Mouse (Mus musculus) neural tube, embryonic 14.5 days (tissue): Measurements from ENCODE around the gene Slc36a2. TPM values are rescaled to one million over a fixed set of nuclear protein-coding genes. Genes with fewer than 3 reads are reported as not detected.

Experiments used
- ATAC-seq: fragments of 200-750 bp; cut with Nextera tagmentation; 2 replicates; pipeline ENCODE4 v1.8.0; 2017; ENCODE audit warnings: low read depth, mild to moderate bottlenecking, moderate TSS enrichment, moderate library complexity
- H3K27ac ChIP-seq: fragments of 300-500 bp; sonication (generic); 2 replicates; pipeline ENCODE4 v1.5.1; 2014; ENCODE audit warnings: low read depth, mild to moderate bottlenecking, control low read depth, low read length, moderate library complexity, mixed read lengths
- H3K27me3 ChIP-seq: fragments of 300-500 bp; sonication (generic); 2 replicates; pipeline ENCODE4 v1.6.1; 2014; ENCODE audit warnings: low read length; ENCODE audit not compliant: control insufficient read depth, insufficient read depth
- H3K36me3 ChIP-seq: fragments of 300-500 bp; sonication (generic); 2 replicates; pipeline ENCODE4 v1.6.1; 2014; ENCODE audit warnings: low read length, mixed read lengths; ENCODE audit not compliant: control insufficient read depth, insufficient read depth
- H3K4me1 ChIP-seq: fragments of 300-500 bp; sonication (generic); 2 replicates; pipeline ENCODE4 v1.6.1; 2014; ENCODE audit warnings: low read length; ENCODE audit not compliant: control insufficient read depth, insufficient read depth
- H3K4me2 ChIP-seq: fragments of 300-500 bp; sonication (generic); 2 replicates; pipeline ENCODE4 v1.6.1; 2014; ENCODE audit warnings: mild to moderate bottlenecking, low read depth, low read length, control low read depth
- H3K4me3 ChIP-seq: fragments of 300-500 bp; sonication (generic); 2 replicates; pipeline ENCODE4 v1.5.1; 2014; ENCODE audit warnings: low read depth, low read length, control low read depth, mixed read lengths
- H3K9ac ChIP-seq: fragments of 300-500 bp; sonication (generic); replicated peaks from 2 replicates; pipeline ENCODE4 v1.6.1; 2014; ENCODE audit warnings: low read depth, mild to moderate bottlenecking, control low read depth, low read length, mixed read lengths
- H3K9me3 ChIP-seq: fragments of 300-500 bp; sonication (generic); 2 replicates; pipeline ENCODE4 v1.6.1; 2016; ENCODE audit warnings: low read length; ENCODE audit not compliant: control insufficient read depth
- WGBS: fragments of 180-500 bp; shearing (Covaris S2); extraction: QIAGEN DNeasy Blood & Tissue Kit; methylation state at CpG from one replicate; pipeline ENCODE4 v1.1.7; 2014; 5-methylcytosine and 5-hydroxymethylcytosine counted together
- polyA plus RNA-seq: library from polyadenylated mRNA; unstranded; fragments of >200 nt; fragmentation: Nextera tagmentation; extraction: Ambion mirVana; gene quantifications from 2 replicates; pipeline ENCODE4 v1.2.1, GENCODE M21; 2014

Slc36a2 gene
- polyA plus RNA-seq, 1 experiment from 2014 or later = 0.11 TPM

DNA sequence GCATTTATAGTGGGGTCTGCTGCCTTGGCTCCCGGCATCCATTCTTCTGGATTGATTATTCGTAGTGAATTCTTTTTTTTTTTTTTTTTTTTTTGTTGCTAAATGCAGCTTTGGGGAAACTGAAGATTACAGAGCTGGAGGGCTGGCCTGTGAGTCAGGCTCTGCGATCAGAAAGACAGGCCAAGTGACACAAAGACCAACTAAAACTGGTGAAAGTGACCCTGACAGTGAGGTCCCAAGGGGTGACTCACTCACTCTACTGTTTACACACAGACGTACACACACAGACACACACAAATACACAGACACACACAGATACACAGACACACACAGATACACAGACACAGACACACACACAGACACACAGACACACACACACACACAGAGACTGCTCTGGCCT lies 14.4 kb downstream of the Slc36a2 start:
- ATAC-seq = no peak
- 80% methylated on average over 4 of the region's 4 CpGs for WGBS
- Histone ChIP-seq H3K9ac (no peak overlapping the region), H3K36me3 (no peaks in the 10 kb centered on the region), H3K9me3 (no peaks in the 10 kb centered on the region), H3K4me2 (no peak overlapping the region), H3K27ac (no peak overlapping the region), H3K4me1 (no peaks in the 10 kb centered on the region), H3K27me3 (no peaks in the 10 kb centered on the region), H3K4me3 (no peak overlapping the region)

DNA sequence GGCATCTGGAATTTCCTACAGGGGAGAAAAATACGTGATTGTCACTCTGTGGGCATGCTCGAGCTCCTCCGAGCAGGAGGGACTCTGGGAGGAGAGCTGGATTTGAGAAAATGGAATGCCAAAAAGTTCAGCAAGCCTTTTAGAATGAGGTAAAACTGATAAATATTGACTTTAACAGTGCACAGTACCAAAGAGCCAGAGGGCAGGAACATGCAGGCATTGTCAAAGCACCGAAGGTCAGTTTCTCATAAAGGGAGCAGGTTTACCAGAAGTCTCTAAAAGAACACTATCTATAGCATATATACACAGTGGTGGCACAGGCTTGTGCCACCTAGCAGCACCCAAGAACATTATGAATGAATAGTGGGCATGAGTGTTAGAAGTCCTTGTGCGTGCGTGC lies 16.0 kb downstream of the Slc36a2 start:
- 92% methylated on average over 6 of the region's 6 CpGs for WGBS
- no peaks in the 10 kb centered on the region for H3K36me3 ChIP-seq
- H3K4me2 ChIP-seq = no peak overlapping the region
- no peak overlapping the region for H3K4me3 ChIP-seq
- no peaks in the 10 kb centered on the region for H3K4me1 ChIP-seq
- ATAC-seq = no peak
- H3K27me3 ChIP-seq = no peaks in the 10 kb centered on the region
- H3K9me3 ChIP-seq = no peaks in the 10 kb centered on the region
- H3K9ac ChIP-seq = no peak overlapping the region
- H3K27ac ChIP-seq = no peak overlapping the region

GRCm38 (mm10) chr11:55168504-55168903 lies 16.4 kb downstream of the Slc36a2 start:
- no peak overlapping the region for H3K4me3 ChIP-seq
- WGBS = 80% methylated on average over 4 of the region's 4 CpGs
- no peaks in the 10 kb centered on the region for H3K36me3 ChIP-seq
- no peaks in the 10 kb centered on the region for H3K4me1 ChIP-seq
- no peak overlapping the region for H3K27ac ChIP-seq
- ATAC-seq = no peak
- no peaks in the 10 kb centered on the region for H3K27me3 ChIP-seq
- no peak overlapping the region for H3K4me2 ChIP-seq
- H3K9me3 ChIP-seq = no peaks in the 10 kb centered on the region
- H3K9ac ChIP-seq = no peak overlapping the region

- no peaks in the 10 kb centered on the region for H3K4me1 ChIP-seq
- 94% methylated on average over 6 of the region's 7 CpGs for WGBS
- no peak for ATAC-seq
- no peak overlapping the region for H3K4me2 ChIP-seq
- H3K9ac ChIP-seq = no peak overlapping the region
- no peak overlapping the region for H3K27ac ChIP-seq
- no peaks in the 10 kb centered on the region for H3K27me3 ChIP-seq
- H3K4me3 ChIP-seq = no peak overlapping the region
- no peaks in the 10 kb centered on the region for H3K9me3 ChIP-seq
- H3K36me3 ChIP-seq = no peaks in the 10 kb centered on the region
Measured at GRCm38 (mm10) chr11:55165748-55166147, 19.1 kb downstream of the Slc36a2 start.

GRCm38 (mm10) chr11:55164723-55165122 lies 20.2 kb downstream of the Slc36a2 start:
- H3K9me3 ChIP-seq = no peaks in the 10 kb centered on the region
- H3K4me1 ChIP-seq = no peaks in the 10 kb centered on the region
- ATAC-seq = no peak
- H3K27ac ChIP-seq = no peak overlapping the region
- no peak overlapping the region for H3K9ac ChIP-seq
- no peaks in the 10 kb centered on the region for H3K36me3 ChIP-seq
- no peaks in the 10 kb centered on the region for H3K27me3 ChIP-seq
- 45% methylated on average over 3 of the region's 3 CpGs for WGBS
- H3K4me2 ChIP-seq = no peak overlapping the region
- no peak overlapping the region for H3K4me3 ChIP-seq

DNA sequence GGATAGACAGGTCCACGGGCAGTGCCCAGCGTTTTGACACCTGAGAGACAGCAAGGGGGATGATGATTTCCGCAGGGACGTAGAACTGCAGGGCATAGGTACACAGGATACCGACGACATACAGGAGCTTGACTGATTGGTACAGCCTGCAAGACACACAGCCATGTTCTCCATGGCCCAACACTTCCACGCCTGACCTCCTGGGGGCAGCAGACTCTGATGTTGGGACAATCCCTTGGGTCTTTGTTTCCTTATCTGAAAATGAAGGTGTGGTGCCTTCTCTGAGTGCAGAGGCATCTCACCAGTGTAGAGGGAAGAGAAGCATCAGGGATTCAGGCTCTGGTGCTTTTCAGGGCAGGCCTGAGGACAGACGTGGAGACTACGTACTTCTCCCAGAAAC lies 22.2 kb downstream of the Slc36a2 start:
- no peak overlapping the region for H3K9ac ChIP-seq
- no peak overlapping the region for H3K4me2 ChIP-seq
- H3K4me3 ChIP-seq = no peak overlapping the region
- H3K36me3 ChIP-seq = no peaks in the 10 kb centered on the region
- H3K9me3 ChIP-seq = no peaks in the 10 kb centered on the region
- ATAC-seq = no peak
- H3K4me1 ChIP-seq = no peaks in the 10 kb centered on the region
- H3K27ac ChIP-seq = no peak overlapping the region
- H3K27me3 ChIP-seq = no peaks in the 10 kb centered on the region
- WGBS = 53% methylated on average over 9 of the region's 9 CpGs

GRCm38 (mm10) chr11:55158785-55159359 lies 26.0 kb downstream of the Slc36a2 start:
- ATAC-seq = no peak
- H3K27me3 ChIP-seq = no peaks in the 10 kb centered on the region
- H3K4me2 ChIP-seq = no peak overlapping the region
- no peaks in the 10 kb centered on the region for H3K4me1 ChIP-seq
- no peaks in the 10 kb centered on the region for H3K9me3 ChIP-seq
- no peak overlapping the region for H3K9ac ChIP-seq
- no peak overlapping the region for H3K27ac ChIP-seq
- WGBS = 53% methylated on average over 13 of the region's 13 CpGs
- no peaks in the 10 kb centered on the region for H3K36me3 ChIP-seq
- no peak overlapping the region for H3K4me3 ChIP-seq

DNA sequence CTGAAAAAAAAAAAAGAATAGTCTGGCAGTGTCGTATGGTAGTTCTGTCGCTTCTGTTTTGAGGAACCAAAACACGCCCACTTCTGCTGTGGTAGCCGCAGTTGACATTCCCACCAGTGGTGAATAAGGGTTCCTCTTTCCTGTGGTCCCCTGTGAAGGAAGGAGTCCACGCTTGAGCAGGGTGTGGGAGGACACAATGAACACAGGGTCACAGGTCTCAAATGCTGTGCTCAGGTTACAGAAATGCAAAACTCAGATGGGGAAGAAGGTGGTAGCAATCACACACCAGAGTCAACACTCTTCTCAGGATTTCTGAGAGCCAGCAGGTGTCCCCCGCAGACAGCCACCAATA lies 29.8 kb downstream of the Slc36a2 start:
- Histone ChIP-seq H3K9ac (no peak overlapping the region), H3K27ac (no peak overlapping the region), H3K4me3 (no peak overlapping the region), H3K27me3 (no peaks in the 10 kb centered on the region), H3K4me1 (no peaks in the 10 kb centered on the region), H3K9me3 (no peaks in the 10 kb centered on the region), H3K36me3 (no peaks in the 10 kb centered on the region), H3K4me2 (no peak overlapping the region)
- WGBS = 82% methylated on average over 6 of the region's 6 CpGs
- no peak for ATAC-seq

DNA sequence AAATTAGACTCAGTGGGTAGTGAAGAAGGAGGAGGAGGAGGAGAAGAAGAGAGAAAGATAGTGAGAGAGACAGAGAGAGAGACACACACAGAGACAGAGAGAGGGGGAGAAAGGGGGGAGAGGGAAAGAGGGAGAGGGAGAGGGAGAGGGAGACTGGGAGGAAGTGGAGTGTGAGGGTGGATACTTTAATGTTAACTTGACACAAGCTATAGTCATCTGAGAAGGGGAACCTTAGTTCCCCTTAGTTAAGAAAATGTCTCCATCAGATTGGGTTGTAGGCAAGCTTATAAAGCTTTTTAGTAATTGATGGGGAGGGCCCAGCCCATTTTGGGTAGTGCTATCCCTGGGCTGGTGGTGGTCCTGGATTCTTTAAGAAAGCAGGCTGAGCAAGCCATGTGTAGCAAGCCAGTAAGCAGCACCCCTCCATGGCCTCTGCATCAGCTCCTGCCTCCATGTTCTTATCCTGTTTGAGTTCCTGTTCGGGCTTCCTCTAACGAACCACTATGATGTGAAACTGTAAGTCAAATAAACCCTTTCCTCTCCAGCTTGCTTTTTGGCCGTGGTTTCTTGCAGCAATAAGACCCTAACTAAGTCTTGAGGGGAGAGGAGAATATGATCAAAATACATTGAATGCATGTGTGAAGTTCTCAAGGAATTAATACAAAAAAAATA lies 30.3 kb downstream of the Slc36a2 start:
- Histone ChIP-seq H3K4me2 (no peak overlapping the region), H3K27me3 (no peaks in the 10 kb centered on the region), H3K9me3 (no peaks in the 10 kb centered on the region), H3K4me3 (no peak overlapping the region), H3K27ac (no peak overlapping the region), H3K4me1 (no peaks in the 10 kb centered on the region), H3K36me3 (no peaks in the 10 kb centered on the region), H3K9ac (no peak overlapping the region)
- 86% methylated on average over 3 of the region's 3 CpGs for WGBS
- no peak for ATAC-seq
